Mouse (Mus musculus) frontal cortex, adult (tissue): ENCODE data around the gene Cog4.
"Not testable (repeated sequence)": the region's sequence is repeated elsewhere in the genome, so short reads cannot be mapped to it uniquely, and the experiment has no call there.

Experiments
- ATAC-seq: cut with Nextera tagmentation; 2 replicates; pipeline ENCODE4 v1.9.2; 2017; ENCODE audit warnings: mild to moderate bottlenecking, moderate library complexity, mixed read lengths; ENCODE audit not compliant: low TSS enrichment

Gene Cog4

GRCm38 (mm10) chr8:110828511-110828910, 17.9 kb upstream of the Cog4 start:
- ATAC-seq = no peak

GRCm38 (mm10) chr8:110831956-110832355, 14.4 kb upstream of the Cog4 start:
- no peak for ATAC-seq

- ATAC-seq = no peak
Observed at GRCm38 (mm10) chr8:110842012-110842574, 4.3 kb upstream of the Cog4 start.

GRCm38 (mm10) chr8:110843207-110843606, 3.2 kb upstream of the Cog4 start:
- no peak for ATAC-seq

GRCm38 (mm10) chr8:110844941-110845340, 1.5 kb upstream of the Cog4 start:
- ATAC-seq = no peak

- ATAC-seq = no peak
Observed at GRCm38 (mm10) chr8:110845821-110846404, 487 bp upstream of the Cog4 start.

DNA sequence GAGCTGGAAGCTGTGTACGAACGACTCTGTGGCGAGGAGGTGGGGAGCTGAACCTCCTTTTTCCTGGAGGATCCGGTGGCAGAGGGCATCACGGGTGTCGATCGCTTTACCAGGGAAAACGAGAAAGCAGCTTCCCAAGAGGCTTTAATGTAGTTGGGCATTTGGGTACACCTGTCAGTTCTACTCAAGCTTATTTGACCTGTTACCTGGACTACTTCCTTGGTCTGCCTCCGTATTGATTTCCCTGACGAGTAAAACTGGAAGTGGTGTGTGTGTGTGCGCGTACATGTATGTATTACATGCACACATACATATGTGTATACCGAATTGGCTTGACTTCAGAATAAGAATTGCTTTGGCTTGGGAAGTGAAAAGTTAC, 760 bp downstream of the Cog4 start:
- no peak for ATAC-seq

- no peak for ATAC-seq
Observed at GRCm38 (mm10) chr8:110847645-110848495, 1.5 kb downstream of the Cog4 start.

- no peak for ATAC-seq
Observed at GRCm38 (mm10) chr8:110851186-110851585, 4.8 kb downstream of the Cog4 start.

DNA sequence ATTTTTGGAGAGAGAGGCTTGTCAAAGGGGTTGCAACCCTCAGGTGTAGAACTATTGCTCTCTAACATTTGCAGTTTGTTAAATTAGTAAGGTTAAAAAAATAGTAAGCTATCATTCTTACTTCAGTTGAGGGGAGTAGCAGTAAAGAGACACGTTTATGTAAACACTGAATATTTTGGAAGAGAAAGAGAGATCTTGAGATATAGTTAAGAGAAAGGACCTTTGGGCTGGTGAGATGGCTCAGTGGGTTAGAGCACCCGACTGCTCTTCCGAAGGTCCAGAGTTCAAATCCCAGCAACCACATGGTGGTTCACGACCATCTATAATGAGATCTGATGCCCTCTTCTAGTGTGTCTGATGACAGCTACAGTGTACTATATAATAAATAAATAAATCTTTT, 9.7 kb downstream of the Cog4 start:
- ATAC-seq = not testable (repeated sequence)

GRCm38 (mm10) chr8:110856760-110857461, 10.5 kb downstream of the Cog4 start:
- no peak for ATAC-seq

DNA sequence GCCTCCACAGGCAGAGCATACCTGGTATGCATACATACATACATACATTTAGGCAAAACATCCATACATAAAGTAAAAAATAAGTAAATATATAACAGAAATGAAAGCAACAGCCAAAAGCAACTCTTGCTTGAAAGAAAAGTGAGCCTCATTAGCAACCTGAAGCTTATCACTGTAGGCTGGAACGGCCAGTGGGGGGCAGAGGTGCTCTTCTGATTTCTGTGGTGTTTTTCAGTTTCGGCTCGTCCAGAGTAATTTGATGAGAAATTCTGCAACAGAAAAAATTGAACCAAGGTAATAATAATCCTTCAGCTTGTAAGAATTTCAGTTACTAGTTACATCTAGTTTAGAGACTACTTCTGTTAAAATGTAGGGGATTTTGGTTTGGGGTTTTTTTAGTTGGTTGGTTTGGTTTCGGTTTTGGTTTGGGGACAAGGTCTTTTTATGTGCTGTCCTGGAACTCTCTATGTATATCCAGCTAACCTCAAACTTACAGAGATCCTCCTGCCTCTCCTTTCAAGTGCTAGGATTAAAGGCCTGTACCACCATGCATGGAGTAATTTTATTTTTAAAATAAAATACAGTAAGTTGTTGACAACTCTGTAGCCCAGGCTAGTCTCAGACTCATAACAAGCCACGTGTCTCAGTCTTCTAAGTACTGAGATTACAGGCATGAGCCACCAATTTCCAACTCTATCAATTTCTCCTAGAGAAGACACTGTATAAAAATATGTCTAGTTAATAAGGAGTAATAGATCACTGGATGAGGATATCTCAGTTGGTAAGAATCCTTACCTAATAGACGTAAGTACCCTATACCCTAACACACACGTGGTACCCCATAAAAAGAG, 13.5 kb downstream of the Cog4 start:
- no peak for ATAC-seq

DNA sequence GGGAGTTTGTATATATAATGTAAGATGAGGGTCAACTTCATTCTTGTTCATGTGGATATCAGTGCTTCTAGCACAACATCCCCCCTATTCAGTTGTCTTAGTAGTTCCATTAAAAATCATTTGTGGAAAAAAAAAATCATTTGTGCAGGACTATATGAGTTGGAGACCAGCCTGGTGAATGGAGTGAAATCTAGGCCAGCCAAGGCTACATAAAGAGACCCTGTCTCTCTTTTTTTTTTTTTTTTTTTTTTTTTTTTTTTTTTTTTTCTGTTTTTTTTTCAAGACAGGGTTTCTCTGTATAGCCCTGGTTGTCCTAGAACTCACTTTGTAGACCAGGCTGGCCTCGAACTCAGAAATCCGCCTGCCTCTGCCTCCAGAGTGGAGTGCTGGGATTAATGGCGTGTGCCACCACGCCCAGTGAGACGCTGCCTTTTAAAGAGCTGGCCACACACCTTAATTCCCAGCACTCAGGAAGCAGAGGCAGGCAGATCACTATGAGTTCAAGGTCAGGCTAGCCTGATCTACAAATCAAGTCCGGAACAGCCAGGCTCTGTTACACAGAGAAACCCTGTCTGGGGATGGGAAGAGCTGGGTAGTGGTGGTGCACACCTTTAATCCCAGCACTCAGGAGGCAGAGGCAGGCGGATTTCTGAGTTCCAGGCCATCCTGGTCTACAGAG, 15.1 kb downstream of the Cog4 start:
- not testable (repeated sequence) for ATAC-seq

- no peak for ATAC-seq
Observed at GRCm38 (mm10) chr8:110870501-110870900, 24.1 kb downstream of the Cog4 start.

- ATAC-seq = no peak
Observed at GRCm38 (mm10) chr8:110877862-110878261, 31.5 kb downstream of the Cog4 start.

- peak; percentile 67 for ATAC-seq
Observed at GRCm38 (mm10) chr8:110881741-110882310, 35.4 kb downstream of the Cog4 start.

DNA sequence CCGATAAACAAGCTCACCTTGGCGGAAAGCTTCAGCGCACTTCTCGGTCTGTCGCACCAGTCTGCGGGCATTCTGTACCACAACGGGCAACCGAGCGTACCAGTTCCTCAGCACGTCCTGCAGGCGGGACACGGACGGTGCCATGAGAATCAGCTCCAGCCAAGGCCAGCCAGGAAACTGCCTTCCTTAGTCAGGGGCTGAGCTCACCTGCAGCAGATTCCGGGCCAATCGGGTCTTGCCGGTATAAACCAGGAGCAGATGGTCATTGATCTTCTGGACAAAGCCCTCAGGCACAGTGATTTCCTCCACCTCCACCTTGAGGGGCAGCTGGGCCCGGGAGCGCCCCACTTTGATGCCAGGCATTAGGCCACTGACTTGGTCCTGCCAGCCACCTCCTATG, 37.4 kb downstream of the Cog4 start:
- ATAC-seq = no peak

DNA sequence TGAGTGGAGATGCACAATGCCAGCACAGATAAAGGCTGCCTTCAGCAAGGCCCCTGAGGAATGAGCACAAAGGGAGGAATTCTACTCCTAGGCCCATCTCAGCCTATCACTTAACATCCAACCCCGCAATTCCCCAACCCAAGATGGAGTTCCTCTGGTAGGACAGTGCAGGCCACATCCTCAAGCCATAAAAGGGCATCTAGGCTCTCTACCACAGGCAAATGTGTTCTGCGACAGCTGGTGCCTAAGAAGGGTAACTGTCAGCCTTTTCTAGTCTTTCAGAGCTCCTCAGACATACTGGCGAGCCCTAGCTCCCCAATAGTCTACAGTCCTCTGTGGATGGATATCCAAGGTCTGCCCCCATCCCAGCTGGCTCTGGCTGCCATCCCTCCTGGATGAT, 40.2 kb downstream of the Cog4 start:
- no peak for ATAC-seq

DNA sequence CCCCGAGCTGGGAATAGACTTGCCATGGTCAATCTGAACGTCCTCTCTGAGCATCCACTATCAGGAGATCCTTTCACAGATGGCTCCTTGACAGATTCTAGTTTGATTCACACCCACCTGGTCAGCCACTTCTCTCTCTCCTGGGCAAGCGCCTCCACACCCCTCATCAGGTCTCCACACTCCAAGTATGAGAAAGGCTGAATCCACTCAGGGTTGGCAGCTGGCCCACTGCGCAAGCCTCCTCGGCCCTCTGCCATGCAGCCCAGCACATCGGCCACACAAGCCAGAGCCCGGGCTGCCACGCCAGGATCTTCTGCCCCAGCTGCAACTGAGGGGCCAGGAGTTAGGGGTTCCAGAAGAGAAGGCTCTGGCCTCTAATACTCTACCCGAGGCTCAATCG, 41.2 kb downstream of the Cog4 start:
- no peak for ATAC-seq

DNA sequence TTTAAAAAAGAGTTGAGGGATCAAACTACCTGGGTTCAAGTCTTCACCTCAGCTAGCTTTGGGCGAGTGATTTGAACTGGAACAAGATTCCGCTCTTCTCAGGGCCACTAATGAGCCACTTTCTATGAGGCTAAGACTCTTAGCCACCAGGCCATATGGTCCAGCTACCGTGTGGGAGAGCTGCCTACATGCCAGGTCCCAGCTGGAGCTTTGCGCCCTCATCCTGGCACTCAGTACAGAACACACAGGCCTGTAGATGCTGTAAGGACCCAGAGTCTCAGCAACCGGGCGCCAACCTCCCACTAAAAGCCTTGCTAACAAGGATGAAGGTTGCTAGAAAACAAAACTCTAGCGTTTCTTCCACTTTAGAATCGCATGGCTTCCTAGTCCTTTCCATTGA, 42.0 kb downstream of the Cog4 start:
- ATAC-seq = no peak; the same call in 1 of the 2 replicates

- no peak for ATAC-seq
Observed at GRCm38 (mm10) chr8:110888860-110889259, 42.5 kb downstream of the Cog4 start.
